Comparison of ENCODE assay signal across 8 mouse cellular contexts in genomic region chr4:135266987-135267386, GRCm38 (mm10). TPM values are rescaled to one million over a fixed set of nuclear protein-coding genes. Genes with fewer than 3 reads are reported as not detected.
DNase-seq lines count a peak whose midpoint lies in the region; ATAC-seq lines count a peak whose summit lies in the region.

No protein-coding gene starts in this region.

- peak overlapping the region; percentile 1 for H3K4me3 ChIP-seq in heart, embryonic 11.5 days (ENCODE audit: low read depth, low read length)
- H3K4me3 ChIP-seq in kidney, embryonic 15.5 days (replicated peaks), result 0 out of 2 replicates have a peak overlapping the region, but pooled peaks have one; percentile 5
- H3K4me3 ChIP-seq in midbrain, embryonic 14.5 days (replicated peaks; ENCODE audit: low read depth, low read length), result no peak overlapping the region

- peak overlapping the region; percentile 40; the same call in 1 of the 2 replicates for H3K9ac ChIP-seq in heart, embryonic 11.5 days (ENCODE audit: low read depth, low read length)
- no peak overlapping the region for H3K9ac ChIP-seq in kidney, embryonic 15.5 days
- H3K9ac ChIP-seq in midbrain, embryonic 14.5 days (replicated peaks; ENCODE audit: low read length), result no peak overlapping the region

- DNase-seq in cerebellum, postnatal 10 days, result peak; percentile 27 to 37
- DNase-seq in cerebellum, adult 8-10 months, result no peak
- no peak for DNase-seq in midbrain, embryonic 14.5 days
- no peak for DNase-seq in layer of hippocampus, adult 8-10 months (ENCODE audit: low spot score in 2 of 2)
- DNase-seq in natural killer cell, adult 2 months (ENCODE audit: low spot score in 2 of 2), result no peak
- no peak for DNase-seq in frontal cortex, postnatal 25 days (ENCODE audit: low spot score in 2 of 2)

- ATAC-seq in heart, embryonic 11.5 days (replicated peaks; ENCODE audit: insufficient number of reproducible peaks, low FRiP score, low TSS enrichment), result no peak
- no peak for ATAC-seq in kidney, embryonic 15.5 days (replicated peaks; ENCODE audit: low FRiP score)
- ATAC-seq in midbrain, embryonic 14.5 days (ENCODE audit: low FRiP score, low TSS enrichment), result no peak

- peaks cover 48% of the 10 kb centered on the region for H3K4me1 ChIP-seq in heart, embryonic 11.5 days (ENCODE audit: control insufficient read depth, insufficient read depth, low read length)
- H3K4me1 ChIP-seq in kidney, embryonic 15.5 days, result peaks cover 66% of the 10 kb centered on the region
- peaks cover 40% of the 10 kb centered on the region for H3K4me1 ChIP-seq in midbrain, embryonic 14.5 days (ENCODE audit: control insufficient read depth, insufficient read depth, low read length)

- 48% methylated on average over 9 of the region's 9 CpGs for WGBS in heart, embryonic 11.5 days (ENCODE audit: insufficient replicate concordance)
- WGBS in kidney, embryonic 15.5 days, result 48% methylated on average over 9 of the region's 9 CpGs
- 79% methylated on average over 9 of the region's 9 CpGs for WGBS in midbrain, embryonic 14.5 days

- peak overlapping the region; percentile 91 for H3K4me2 ChIP-seq in heart, embryonic 11.5 days
- H3K4me2 ChIP-seq in kidney, embryonic 15.5 days, result peak overlapping the region; percentile 76
- peak overlapping the region; percentile 24 for H3K4me2 ChIP-seq in midbrain, embryonic 14.5 days (ENCODE audit: low read length)

- H3K27ac ChIP-seq in heart, embryonic 11.5 days (ENCODE audit: low read depth, low read length), result peak overlapping the region; percentile 51; the same call in 1 of the 2 replicates
- H3K27ac ChIP-seq in kidney, embryonic 15.5 days, result peak overlapping the region; percentile 52; the same call in 1 of the 2 replicates
- H3K27ac ChIP-seq in midbrain, embryonic 14.5 days (replicated peaks; ENCODE audit: low read depth, low read length), result peak overlapping the region; percentile 32; the same call in 1 of the 2 replicates

- H3K36me3 ChIP-seq in heart, embryonic 11.5 days (ENCODE audit: control insufficient read depth, insufficient read depth, low read length), result no peaks in the 10 kb centered on the region; the same call in 1 of the 2 replicates
- peaks cover 4% of the 10 kb centered on the region for H3K36me3 ChIP-seq in kidney, embryonic 15.5 days
- no peaks in the 10 kb centered on the region for H3K36me3 ChIP-seq in midbrain, embryonic 14.5 days (ENCODE audit: control insufficient read depth, insufficient read depth, low read length)

- H3K9me3 ChIP-seq in heart, embryonic 11.5 days (replicated peaks; ENCODE audit: control insufficient read depth, low read length), result no peaks in the 10 kb centered on the region
- H3K9me3 ChIP-seq in kidney, embryonic 15.5 days (replicated peaks), result no peaks in the 10 kb centered on the region
- no peaks in the 10 kb centered on the region for H3K9me3 ChIP-seq in midbrain, embryonic 14.5 days (ENCODE audit: control insufficient read depth, low read length)

- no peaks in the 10 kb centered on the region for H3K27me3 ChIP-seq in heart, embryonic 11.5 days (ENCODE audit: control insufficient read depth, insufficient read depth, low read length)
- H3K27me3 ChIP-seq in kidney, embryonic 15.5 days, result no peaks in the 10 kb centered on the region
- no peaks in the 10 kb centered on the region for H3K27me3 ChIP-seq in midbrain, embryonic 14.5 days (ENCODE audit: control insufficient read depth, insufficient read depth, low read length)

RNA-seq across cellular contexts. Expression of gene Clic4, which starts 5.6 kb away (rescaled TPM):
- 156 and 251 TPM in 2 replicates for polyA plus RNA-seq in heart, embryonic 11.5 days (2014; fragmentation: Nextera tagmentation; extraction: Ambion mirVana)
- polyA plus RNA-seq in kidney, embryonic 15.5 days (2015; fragmentation: Nextera tagmentation; extraction: Ambion mirVana), result 200 TPM in 2 replicates
- polyA plus RNA-seq in midbrain, embryonic 14.5 days (2014; fragmentation: Nextera tagmentation; extraction: Ambion mirVana), result 34.9 and 61.9 TPM in 2 replicates
- 10 to 100 TPM; 37.4 to 43.1 (median 38.4) TPM for total RNA-seq in layer of hippocampus, adult 8-10 months (2022)

Comparison
In these comparisons a context has a peak if more than half of its experiments do, and no peak if none do; other contexts are left out.
1. DNase-seq: peak in cerebellum, postnatal 10 days (2 of 2); none in cerebellum, adult 8-10 months (single experiment), midbrain, embryonic 14.5 days (single experiment), layer of hippocampus, adult 8-10 months (0 of 2), natural killer cell, adult 2 months (0 of 2) and frontal cortex, postnatal 25 days (0 of 2).
2. H3K4me2 ChIP-seq: peak in every context shown above with its lines; median percentile 91 in heart, embryonic 11.5 days; 76 in kidney, embryonic 15.5 days; 24 in midbrain, embryonic 14.5 days.
3. Peak in every context shown above with its lines, with median percentiles within 50 percentile points of each other: H3K27ac ChIP-seq.